Mouse (Mus musculus) forebrain, embryonic 14.5 days (tissue): ENCODE measurements around the gene Prkd3. TPM values are rescaled to one million over a fixed set of nuclear protein-coding genes. Genes with fewer than 3 reads are reported as not detected.

Experiments used
- ATAC-seq: fragments of 200-750 bp; cut with Nextera tagmentation; 2 replicates; pipeline ENCODE4 v1.8.0; 2017; ENCODE audit warnings: mild to moderate bottlenecking, moderate library complexity
- DNase-seq: peaks from one replicate; pipeline ENCODE4 v3.0.0-alpha.2; 2015; ENCODE audit warnings: low spot score
- H3K27ac ChIP-seq: fragments of 300-500 bp; sonication (generic); 2 replicates; pipeline ENCODE4 v1.5.1; 2014; ENCODE audit warnings: low read depth, mild to moderate bottlenecking, control low read depth, low read length, moderate library complexity
- H3K27me3 ChIP-seq: fragments of 300-500 bp; sonication (generic); replicated peaks from 2 replicates; pipeline ENCODE4 v1.6.1; 2014; ENCODE audit warnings: low read length, control low read depth, mixed read lengths; ENCODE audit not compliant: control insufficient read depth, insufficient read depth
- H3K36me3 ChIP-seq: fragments of 300-500 bp; sonication (generic); 2 replicates; pipeline ENCODE4 v1.6.1; 2014; ENCODE audit warnings: low read length, control low read depth; ENCODE audit not compliant: control insufficient read depth, insufficient read depth
- H3K4me1 ChIP-seq: fragments of 300-500 bp; sonication (generic); 2 replicates; pipeline ENCODE4 v1.6.1; 2014; ENCODE audit warnings: antibody characterized with exemption, low read length, control low read depth; ENCODE audit not compliant: control insufficient read depth, insufficient read depth
- H3K4me2 ChIP-seq: fragments of 300-500 bp; sonication (generic); 2 replicates; pipeline ENCODE4 v1.6.1; 2014; ENCODE audit warnings: mild to moderate bottlenecking, control low read depth, low read length
- H3K4me3 ChIP-seq: fragments of 300-500 bp; sonication (generic); 2 replicates; pipeline ENCODE4 v1.5.1; 2014; ENCODE audit warnings: low read depth, low read length, control low read depth
- H3K9ac ChIP-seq: fragments of 300-500 bp; sonication (generic); 2 replicates; pipeline ENCODE4 v1.6.1; 2014; ENCODE audit warnings: mild to moderate bottlenecking, low read length, control low read depth, moderate library complexity
- H3K9me3 ChIP-seq: fragments of 300-500 bp; sonication (generic); replicated peaks from 2 replicates; pipeline ENCODE4 v1.6.1; 2016; ENCODE audit warnings: low read length, control low read depth, mixed read lengths; ENCODE audit not compliant: control insufficient read depth
- WGBS: fragments of 180-500 bp; shearing (Covaris S2); extraction: QIAGEN DNeasy Blood & Tissue Kit; methylation state at CpG from one replicate; pipeline ENCODE4 v1.1.7; 2014; 5-methylcytosine and 5-hydroxymethylcytosine counted together
- polyA plus RNA-seq: library from polyadenylated mRNA; unstranded; fragments of >200 nt; fragmentation: Nextera tagmentation; extraction: Ambion mirVana; gene quantifications from 2 replicates; pipeline ENCODE4 v1.2.1, GENCODE M21; 2014

Prkd3 gene
- polyA plus RNA-seq, 1 experiment from 2014 or later: 28.6 TPM

- H3K4me1 ChIP-seq: no peaks in the 10 kb centered on the region
- H3K27ac ChIP-seq: no peak overlapping the region
- DNase-seq (no peak), ATAC-seq (no peak)
- H3K9me3 ChIP-seq: no peaks in the 10 kb centered on the region
- 74% methylated on average over 2 of the region's 2 CpGs for WGBS
- no peaks in the 10 kb centered on the region for H3K27me3 ChIP-seq
- no peak overlapping the region for H3K4me3 ChIP-seq
- H3K4me2 ChIP-seq: no peak overlapping the region
- no peak overlapping the region for H3K9ac ChIP-seq
- H3K36me3 ChIP-seq: no peaks in the 10 kb centered on the region
Observed at GRCm38 (mm10) chr17:78909374-78909773, 111.2 kb downstream of the Prkd3 start.

GRCm38 (mm10) chr17:78906892-78907291, 113.7 kb downstream of the Prkd3 start, which contains the start of gene Sult6b1:
Gene Sult6b1 (minus strand): TSS chr17:78906992.
- WGBS: 87% methylated on average over 5 of the region's 5 CpGs
- H3K27me3 ChIP-seq: no peaks in the 10 kb centered on the region
- no peak within 1 kb of the TSS for H3K4me2 ChIP-seq
- no peak within 1 kb of the TSS for H3K9ac ChIP-seq
- no peak within 1 kb of the TSS for H3K4me3 ChIP-seq
- no peak for DNase-seq
- H3K9me3 ChIP-seq: no peaks in the 10 kb centered on the region
- no peak for ATAC-seq
- no peak within 1 kb of the TSS for H3K27ac ChIP-seq
- H3K36me3 ChIP-seq: no peaks in the 10 kb centered on the region
- no peaks in the 10 kb centered on the region for H3K4me1 ChIP-seq

GRCm38 (mm10) chr17:78903158-78903557, 117.5 kb downstream of the Prkd3 start:
- Histone ChIP-seq H3K4me3 (no peak overlapping the region), H3K36me3 (no peaks in the 10 kb centered on the region), H3K27me3 (no peaks in the 10 kb centered on the region), H3K4me2 (no peak overlapping the region), H3K9me3 (no peaks in the 10 kb centered on the region), H3K4me1 (no peaks in the 10 kb centered on the region), H3K27ac (no peak overlapping the region), H3K9ac (no peak overlapping the region)
- ATAC-seq (no peak), DNase-seq (no peak)
- 86% methylated on average over 2 of the region's 2 CpGs for WGBS

Other genes starting within 250 kb of the Prkd3 start
- 13.9 and 18.2 TPM in 2 replicates for gene Heatr5b, start 185.5 kb downstream of the Prkd3 start, polyA plus RNA-seq
- gene Gpatch11, start 185.2 kb downstream of the Prkd3 start, polyA plus RNA-seq: 38.3 and 49.0 TPM in 2 replicates
- gene Eif2ak2, start 138.2 kb downstream of the Prkd3 start, polyA plus RNA-seq: 2.4 and 2.5 TPM in 2 replicates
- gene Sult6b1, start 113.8 kb downstream of the Prkd3 start, polyA plus RNA-seq: 0.15 and 0.20 TPM in 2 replicates
- gene Cebpzos, start 104.3 kb downstream of the Prkd3 start, polyA plus RNA-seq: 112 and 121 TPM in 2 replicates
- gene Cebpz, start 83.8 kb downstream of the Prkd3 start, polyA plus RNA-seq: 52.3 and 60.0 TPM in 2 replicates
- 57.9 and 63.7 TPM in 2 replicates for gene Ndufaf7, start 83.7 kb downstream of the Prkd3 start, polyA plus RNA-seq
- 13.4 and 13.9 TPM in 2 replicates for gene Qpct, start 31.1 kb upstream of the Prkd3 start, polyA plus RNA-seq